Mouse (Mus musculus): ENCODE measurements around the gene Rad9b. TPM values are rescaled to one million over a fixed set of nuclear protein-coding genes. Genes with fewer than 3 reads are reported as not detected.

The Rad9b gene
- 5.4 TPM for polyA plus RNA-seq (2014; fragmentation: Illumina TruSeq; extraction: RNeasy Lipid Tissue Mini Kit (QIAGEN cat#74804); ENCODE audit: low read depth, low replicate concordance)

GRCm38 (mm10) chr5:122353807-122354491 lies at the start of gene Rad9b, which contains the start of gene Vps29:
Gene Rad9b, minus strand, starts transcription at chr5:122354233.
Gene Vps29, plus strand, starts transcription at chr5:122354369.

GRCm38 (mm10) chr5:122391786-122392180 lies 37.8 kb upstream of the Rad9b start, which contains the start of gene Arpc3:
Gene Arpc3, plus strand, starts transcription at chr5:122391878.

GRCm38 (mm10) chr5:122372192-122372769 lies 18.2 kb upstream of the Rad9b start, which contains the start of gene Fam216a:
Gene Fam216a, minus strand, starts transcription at chr5:122372364.

GRCm38 (mm10) chr5:122371591-122372191 lies 17.7 kb upstream of the Rad9b start, which contains the start of gene Gpn3:
Gene Gpn3, plus strand, starts transcription at chr5:122371876.

GRCm38 (mm10) chr5:122284183-122285028 lies 69.6 kb downstream of the Rad9b start, which contains the start of gene Pptc7:
Gene Pptc7, plus strand, starts transcription at chr5:122284365.

Other genes with a start within 250 kb of the Rad9b start
- gene Ccdc63, start 213.4 kb downstream of the Rad9b start, polyA plus RNA-seq (2014; fragmentation: Illumina TruSeq; extraction: RNeasy Lipid Tissue Mini Kit (QIAGEN cat#74804); ENCODE audit: low read depth, low replicate concordance): not detected
- gene Ppp1cc, start 196.0 kb downstream of the Rad9b start, polyA plus RNA-seq (2014; fragmentation: Illumina TruSeq; extraction: RNeasy Lipid Tissue Mini Kit (QIAGEN cat#74804); ENCODE audit: low read depth, low replicate concordance): 371 TPM
- not detected for gene Hvcn1, start 147.4 kb downstream of the Rad9b start, polyA plus RNA-seq (2014; fragmentation: Illumina TruSeq; extraction: RNeasy Lipid Tissue Mini Kit (QIAGEN cat#74804); ENCODE audit: low read depth, low replicate concordance)
- 2.3 TPM for gene Tctn1, start 89.8 kb downstream of the Rad9b start, polyA plus RNA-seq (2014; fragmentation: Illumina TruSeq; extraction: RNeasy Lipid Tissue Mini Kit (QIAGEN cat#74804); ENCODE audit: low read depth, low replicate concordance)
- gene Pptc7, start 69.9 kb downstream of the Rad9b start, polyA plus RNA-seq (2014; fragmentation: Illumina TruSeq; extraction: RNeasy Lipid Tissue Mini Kit (QIAGEN cat#74804); ENCODE audit: low read depth, low replicate concordance): 80.2 TPM
- gene Vps29, start 136 bp upstream of the Rad9b start, polyA plus RNA-seq (2014; fragmentation: Illumina TruSeq; extraction: RNeasy Lipid Tissue Mini Kit (QIAGEN cat#74804); ENCODE audit: low read depth, low replicate concordance): 230 TPM
- 30.3 TPM for gene Gpn3, start 17.6 kb upstream of the Rad9b start, polyA plus RNA-seq (2014; fragmentation: Illumina TruSeq; extraction: RNeasy Lipid Tissue Mini Kit (QIAGEN cat#74804); ENCODE audit: low read depth, low replicate concordance)
- gene Fam216a, start 18.1 kb upstream of the Rad9b start, polyA plus RNA-seq (2014; fragmentation: Illumina TruSeq; extraction: RNeasy Lipid Tissue Mini Kit (QIAGEN cat#74804); ENCODE audit: low read depth, low replicate concordance): 16.1 TPM
- 184 TPM for gene Arpc3, start 37.6 kb upstream of the Rad9b start, polyA plus RNA-seq (2014; fragmentation: Illumina TruSeq; extraction: RNeasy Lipid Tissue Mini Kit (QIAGEN cat#74804); ENCODE audit: low read depth, low replicate concordance)
- gene Anapc7, start 67.5 kb upstream of the Rad9b start, polyA plus RNA-seq (2014; fragmentation: Illumina TruSeq; extraction: RNeasy Lipid Tissue Mini Kit (QIAGEN cat#74804); ENCODE audit: low read depth, low replicate concordance): 9.9 TPM
- gene Atp2a2, start 148.0 kb upstream of the Rad9b start, polyA plus RNA-seq (2014; fragmentation: Illumina TruSeq; extraction: RNeasy Lipid Tissue Mini Kit (QIAGEN cat#74804); ENCODE audit: low read depth, low replicate concordance): 210 TPM

Measured in adrenal gland, adult 10 weeks (tissue).